Mouse (Mus musculus) thymus, postnatal 10 days (tissue): ENCODE results near the gene Trmo.

Experiments
- DNase-seq, 2 experiments: peaks; one replicate each; pipeline ENCODE4 v3.0.0; 2021; ENCODE audit warnings: low spot score in 2 of 2

Trmo gene

GRCm38 (mm10) chr4:46389013-46389611 is at the start of gene Trmo:
Trmo (minus strand) TSS chr4:46389437.
- peak; percentile 92 to 95 for DNase-seq

- no peak for DNase-seq
These were observed 43.3 kb upstream of the Trmo start for GRCm38 (mm10) chr4:46432339-46433036.

GRCm38 (mm10) chr4:46428903-46429499 is 39.8 kb upstream of the Trmo start:
- DNase-seq, result no peak

- no peak for DNase-seq
These were observed 33.4 kb upstream of the Trmo start for GRCm38 (mm10) chr4:46422625-46423024.

- no peak for DNase-seq
These were observed 29.6 kb upstream of the Trmo start for GRCm38 (mm10) chr4:46418851-46419250.

GRCm38 (mm10) chr4:46417491-46417890 is 28.3 kb upstream of the Trmo start:
- no peak for DNase-seq

GRCm38 (mm10) chr4:46413406-46413805 is 24.2 kb upstream of the Trmo start, which contains the start of gene Hemgn:
Hemgn (minus strand) TSS chr4:46413506.
- DNase-seq, result no peak

- DNase-seq, result no peak
These were observed 22.9 kb upstream of the Trmo start for GRCm38 (mm10) chr4:46412113-46412512.

- DNase-seq, result peak; percentile 40 to 59
These were observed 22.3 kb upstream of the Trmo start for GRCm38 (mm10) chr4:46411489-46411888.

GRCm38 (mm10) chr4:46410677-46411076 is 21.4 kb upstream of the Trmo start:
- no peak for DNase-seq

- no peak for DNase-seq
These were observed 17.9 kb upstream of the Trmo start for GRCm38 (mm10) chr4:46406966-46407703.

- DNase-seq, result peak; percentile 69 to 73
These were observed 15.0 kb upstream of the Trmo start for GRCm38 (mm10) chr4:46404042-46404795.

GRCm38 (mm10) chr4:46398839-46399238 is 9.6 kb upstream of the Trmo start:
- no peak for DNase-seq

GRCm38 (mm10) chr4:46395736-46396135 is 6.5 kb upstream of the Trmo start:
- DNase-seq, result no peak

- DNase-seq, result no peak
These were observed 5.2 kb upstream of the Trmo start for GRCm38 (mm10) chr4:46394388-46394787.

- peak; percentile 84 to 91 for DNase-seq
These were observed 1.2 kb upstream of the Trmo start for GRCm38 (mm10) chr4:46390390-46390970.

GRCm38 (mm10) chr4:46389612-46390341 is 540 bp upstream of the Trmo start:
- peak; percentile 15 to 35 for DNase-seq

- no peak for DNase-seq
These were observed 681 bp downstream of the Trmo start for GRCm38 (mm10) chr4:46388556-46388955.

- peak; percentile 47 to 75 for DNase-seq
These were observed 14.3 kb downstream of the Trmo start for GRCm38 (mm10) chr4:46374869-46375368.

GRCm38 (mm10) chr4:46374455-46374854 is 14.8 kb downstream of the Trmo start:
- peak in 1 of 2 experiments; percentile 39 for DNase-seq
